Mouse (Mus musculus) layer of hippocampus, postnatal 14 days (tissue): ENCODE measurements at regions not wholly inside any gene's neighbourhood (a gene's known extent, or its start where the extent isn't known, plus 50 kb on each side); places are given as distances from the start of the nearest gene placed in this dataset.
A peak's percentile ranks its signal among the peaks of the same experiment; 100 is the strongest.

Experiments used
- DNase-seq, 2 experiments: peaks; one replicate each; pipeline ENCODE4 v3.0.0; 2021 to 2022; ENCODE audit warnings: low spot score in 2 of 2, mixed read lengths in 1 of 2

- no peak for DNase-seq
Observed at GRCm38 (mm10) chr3:54103098-54103497, 52.7 kb upstream of the Trpc4 start.

GRCm38 (mm10) chr3:54083634-54084033, 72.2 kb upstream of the Trpc4 start:
- DNase-seq = no peak

GRCm38 (mm10) chr3:54076461-54076860, 79.4 kb upstream of the Trpc4 start:
- DNase-seq = no peak

GRCm38 (mm10) chr3:54060653-54061052, 95.2 kb upstream of the Trpc4 start:
- no peak for DNase-seq

- peak; percentile 42 to 54 for DNase-seq
Observed at GRCm38 (mm10) chr3:54054376-54054775, 101.5 kb upstream of the Trpc4 start.

- DNase-seq = peak in 1 of 2 experiments; percentile 39
Observed at GRCm38 (mm10) chr3:54049370-54049769, 106.5 kb upstream of the Trpc4 start.

GRCm38 (mm10) chr3:54048091-54048670, 107.7 kb upstream of the Trpc4 start:
- DNase-seq = no peak

GRCm38 (mm10) chr3:54027365-54027764, 128.5 kb upstream of the Trpc4 start:
- DNase-seq = no peak

GRCm38 (mm10) chr3:54020196-54020595, 135.6 kb upstream of the Trpc4 start:
- no peak for DNase-seq

GRCm38 (mm10) chr3:54017943-54018649, 137.7 kb upstream of the Trpc4 start:
- no peak for DNase-seq

- DNase-seq = no peak
Observed at GRCm38 (mm10) chr3:54016877-54017276, 139.0 kb upstream of the Trpc4 start.

GRCm38 (mm10) chr3:54011016-54011415, 144.8 kb upstream of the Trpc4 start:
- DNase-seq = no peak

GRCm38 (mm10) chr3:53992993-53993392, 129.4 kb upstream of the Ufm1 start:
- no peak for DNase-seq

GRCm38 (mm10) chr3:53988796-53989195, 125.2 kb upstream of the Ufm1 start:
- DNase-seq = peak in 1 of 2 experiments; percentile 59

GRCm38 (mm10) chr3:53988256-53988655, 124.6 kb upstream of the Ufm1 start:
- peak; percentile 31 to 32 for DNase-seq

GRCm38 (mm10) chr3:53987316-53987715, 123.7 kb upstream of the Ufm1 start:
- no peak for DNase-seq

GRCm38 (mm10) chr3:53984743-53985550, 121.3 kb upstream of the Ufm1 start:
- no peak for DNase-seq

GRCm38 (mm10) chr3:53982311-53982710, 118.7 kb upstream of the Ufm1 start:
- no peak for DNase-seq

GRCm38 (mm10) chr3:53981585-53981984, 118.0 kb upstream of the Ufm1 start:
- DNase-seq = no peak

- DNase-seq = no peak
Observed at GRCm38 (mm10) chr3:53977379-53978080, 113.9 kb upstream of the Ufm1 start.

- DNase-seq = no peak
Observed at GRCm38 (mm10) chr3:53974905-53975551, 111.4 kb upstream of the Ufm1 start.
